Mouse (Mus musculus) C2C12 (cell line): ENCODE results near the gene Car1. TPM values are rescaled to one million over a fixed set of nuclear protein-coding genes. Genes with fewer than 3 reads are reported as not detected.

ENCODE experiments used
- H3K27me3 ChIP-seq: one replicate; pipeline ENCODE4 v1.6.1; 2011; ENCODE audit not compliant: control insufficient read depth, insufficient read depth, insufficient read length
- H3K36me3 ChIP-seq: one replicate; pipeline ENCODE4 v1.6.1; 2011; ENCODE audit not compliant: control insufficient read depth, insufficient read depth
- H3K4me3 ChIP-seq: one replicate; pipeline ENCODE4 v1.5.1; 2011; ENCODE audit warnings: mild to moderate bottlenecking, control low read depth; ENCODE audit not compliant: poor library complexity, insufficient read depth, severe bottlenecking
- H3K79me2 ChIP-seq: one replicate; pipeline ENCODE4 v1.6.1; 2011; ENCODE audit not compliant: control insufficient read depth, insufficient read depth
- H3K79me3 ChIP-seq: one replicate; pipeline ENCODE4 v1.6.1; 2011; ENCODE audit warnings: low read depth, control low read depth
- H3ac ChIP-seq: one replicate; pipeline ENCODE3; 2011; ENCODE audit warnings: low read depth; ENCODE audit not compliant: control insufficient read depth, insufficient read length
- CEBPB ChIP-seq: IDR thresholded peaks from one replicate; pipeline ENCODE4 v1.6.1; 2011; ENCODE audit warnings: low read depth, mild to moderate bottlenecking, control low read depth, moderate library complexity
- CTCF ChIP-seq: IDR thresholded peaks from one replicate; pipeline ENCODE4 v1.5.1; 2011; ENCODE audit not compliant: control insufficient read depth, insufficient read depth, insufficient read length
- FOSL1 ChIP-seq: IDR thresholded peaks from one replicate; pipeline ENCODE4 v1.8.0; 2011; ENCODE audit warnings: mild to moderate bottlenecking, low read length; ENCODE audit not compliant: poor library complexity, insufficient read depth, severe bottlenecking
- MAX ChIP-seq: IDR thresholded peaks from one replicate; pipeline ENCODE4 v1.6.1; 2011; ENCODE audit warnings: mild to moderate bottlenecking, control low read depth
- MYOD1 ChIP-seq: IDR thresholded peaks from one replicate; pipeline ENCODE4 v1.6.1; 2011; ENCODE audit warnings: low read depth; ENCODE audit not compliant: control insufficient read depth, insufficient read length
- MYOG ChIP-seq: IDR thresholded peaks from one replicate; pipeline ENCODE4 v1.6.1; 2011; ENCODE audit not compliant: control insufficient read depth, insufficient read length; ENCODE audit errors: extremely low read depth
- USF1 ChIP-seq: IDR thresholded peaks from one replicate; pipeline ENCODE4 v1.6.1; 2011; ENCODE audit warnings: low read depth, mild to moderate bottlenecking, control low read depth, moderate library complexity
- long read RNA-seq, 2 experiments: library from polyadenylated mRNA; unstranded; transcript quantifications; one replicate each; pipeline ENCODE4 v2.0.0; 2019 to 2020
- polyA plus RNA-seq: library from polyadenylated mRNA; unstranded; fragments of >200 nt; fragmentation: generic; extraction: Trizol; gene quantifications from one replicate; pipeline ENCODE4 v1.2.1, GENCODE M21; 2012; ENCODE audit warnings: missing spikeins

Gene Car1
- 0.04 TPM for polyA plus RNA-seq
- long read RNA-seq, experiment 1 = 0 reads
- long read RNA-seq, experiment 2 = 0 reads

GRCm38 (mm10) chr3:14808211-14808610 is at the start of gene Car1:
Gene Car1, minus strand, starts transcription at chr3:14808368.
- Histone ChIP-seq H3K79me2 (no peaks in the 10 kb centered on the region), H3ac (no peak within 1 kb of the TSS), H3K79me3 (no peaks in the 10 kb centered on the region), H3K36me3 (no peaks in the 10 kb centered on the region), H3K4me3 (no peak within 1 kb of the TSS), H3K27me3 (no peaks in the 10 kb centered on the region)
- TF ChIP-seq MAX = no peak
- no peak for TF ChIP-seq CTCF
- no peak for TF ChIP-seq MYOG
- no peak for TF ChIP-seq FOSL1
- no peak for TF ChIP-seq MYOD1
- TF ChIP-seq CEBPB = no peak
- no peak for TF ChIP-seq USF1

- Histone ChIP-seq H3ac (no peak overlapping the region), H3K27me3 (no peaks in the 10 kb centered on the region), H3K79me2 (no peaks in the 10 kb centered on the region), H3K36me3 (no peaks in the 10 kb centered on the region), H3K79me3 (no peaks in the 10 kb centered on the region), H3K4me3 (no peak overlapping the region)
- no peak for TF ChIP-seq MYOD1
- TF ChIP-seq MAX = no peak
- no peak for TF ChIP-seq USF1
- no peak for TF ChIP-seq CEBPB
- no peak for TF ChIP-seq CTCF
- no peak for TF ChIP-seq MYOG
- no peak for TF ChIP-seq FOSL1
These were observed 49.7 kb upstream of the Car1 start for GRCm38 (mm10) chr3:14857874-14858273.

- Histone ChIP-seq H3K79me2 (no peaks in the 10 kb centered on the region), H3K36me3 (no peaks in the 10 kb centered on the region), H3K4me3 (no peak overlapping the region), H3K27me3 (no peaks in the 10 kb centered on the region), H3ac (no peak overlapping the region), H3K79me3 (no peaks in the 10 kb centered on the region)
- no peak for TF ChIP-seq FOSL1
- no peak for TF ChIP-seq MYOG
- TF ChIP-seq CTCF = no peak
- TF ChIP-seq CEBPB = no peak
- no peak for TF ChIP-seq MYOD1
- TF ChIP-seq USF1 = no peak
- TF ChIP-seq MAX = no peak
These were observed 46.3 kb upstream of the Car1 start for GRCm38 (mm10) chr3:14854446-14854845.

- Histone ChIP-seq H3K4me3 (no peak overlapping the region), H3K79me3 (no peaks in the 10 kb centered on the region), H3K36me3 (no peaks in the 10 kb centered on the region), H3ac (no peak overlapping the region), H3K79me2 (no peaks in the 10 kb centered on the region), H3K27me3 (no peaks in the 10 kb centered on the region)
- TF ChIP-seq CEBPB (no peak), MYOG (no peak), USF1 (no peak), MAX (no peak), CTCF (no peak), FOSL1 (no peak), MYOD1 (no peak)
These were observed 45.8 kb upstream of the Car1 start for GRCm38 (mm10) chr3:14853966-14854365.

GRCm38 (mm10) chr3:14848587-14849254 is 40.6 kb upstream of the Car1 start:
- Histone ChIP-seq H3K79me3 (no peaks in the 10 kb centered on the region), H3K27me3 (no peaks in the 10 kb centered on the region), H3ac (no peak overlapping the region), H3K36me3 (no peaks in the 10 kb centered on the region), H3K79me2 (no peaks in the 10 kb centered on the region), H3K4me3 (no peak overlapping the region)
- TF ChIP-seq FOSL1 (peak; percentile 77), USF1 (no peak), CEBPB (peak; percentile 6), MYOG (no peak), MYOD1 (no peak), MAX (no peak), CTCF (no peak)
